Mouse (Mus musculus) liver, embryonic 14 days (tissue): ENCODE measurements around the gene Pramef20. TPM values are rescaled to one million over a fixed set of nuclear protein-coding genes. Genes with fewer than 3 reads are reported as not detected.

Experiments
- polyA plus RNA-seq: library from polyadenylated mRNA; depleted of rRNA; stranded (reverse); fragments of >200 nt; gene quantifications from 2 replicates; pipeline ENCODE4 v1.2.3, GENCODE M21; 2012; rRNA removed

Gene Pramef20
- not detected in 2 replicates for polyA plus RNA-seq

DNA sequence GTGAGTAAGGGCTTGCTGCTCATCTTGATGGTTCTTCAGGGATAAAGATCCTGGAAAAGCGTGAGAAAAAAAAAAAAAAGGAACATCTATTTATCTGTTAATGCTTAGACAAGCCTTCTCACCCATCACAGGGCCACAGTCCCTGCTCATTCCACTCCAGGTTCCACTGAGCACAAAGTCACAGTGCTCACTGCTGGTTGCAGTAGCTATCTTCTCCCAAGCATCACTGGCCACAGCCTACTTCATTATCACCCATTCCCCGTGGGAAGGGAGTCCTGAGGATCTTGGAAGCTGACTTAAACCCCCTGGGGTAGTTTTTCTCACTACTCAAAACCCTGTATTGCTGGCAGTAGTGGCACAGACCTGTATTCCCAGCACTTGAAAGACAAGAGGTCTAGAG is at the start of gene Pramef20:
Pramef20 (minus strand) TSS at position 23 of the 400 bp plus-strand sequence.

DNA sequence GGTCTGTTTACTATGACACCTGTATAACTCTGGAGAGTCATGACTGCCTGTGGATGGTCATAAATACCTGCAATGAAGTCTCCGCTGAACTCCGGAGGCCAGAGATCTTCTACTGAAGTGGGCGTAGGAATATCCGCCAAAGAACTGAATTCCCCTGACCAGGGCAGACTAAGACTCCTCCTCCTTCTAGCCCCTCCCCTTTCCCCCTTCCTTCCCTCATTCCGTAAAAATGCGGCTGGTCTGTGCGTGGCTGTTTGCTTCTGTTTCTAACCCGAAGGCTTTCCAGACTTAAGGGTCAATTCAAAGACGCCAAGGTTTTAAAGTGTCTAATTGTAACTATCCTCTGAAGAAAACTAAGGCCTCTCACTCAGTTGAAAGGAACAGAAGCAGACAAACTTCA is 30.6 kb upstream of the Pramef20 start, which contains the start of gene Pramef12:
Pramef12 (minus strand) TSS at position 175 of the 400 bp plus-strand sequence.

DNA sequence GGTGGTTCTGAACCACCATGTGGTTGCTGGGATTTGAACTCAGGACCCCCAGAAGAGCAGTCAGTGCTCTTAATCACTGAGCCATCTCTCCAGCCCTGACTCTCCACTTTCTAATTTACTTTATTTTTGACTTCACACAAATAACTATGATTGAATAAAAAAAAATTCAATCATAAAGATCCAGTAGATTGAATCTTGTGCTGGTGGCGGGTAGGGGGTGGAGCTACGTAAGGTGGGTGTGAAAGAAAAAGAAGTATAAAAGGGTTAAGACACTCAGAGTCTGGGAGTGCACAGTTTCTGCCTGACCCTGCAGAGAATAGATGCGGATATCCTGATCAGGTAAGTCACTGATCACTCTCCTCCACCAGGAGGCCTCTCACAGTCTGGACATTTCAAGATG is 20.1 kb downstream of the Pramef20 start, which contains the start of gene Gm13119:
Gm13119 (plus strand) TSS at position 301 of the 400 bp plus-strand sequence.

DNA sequence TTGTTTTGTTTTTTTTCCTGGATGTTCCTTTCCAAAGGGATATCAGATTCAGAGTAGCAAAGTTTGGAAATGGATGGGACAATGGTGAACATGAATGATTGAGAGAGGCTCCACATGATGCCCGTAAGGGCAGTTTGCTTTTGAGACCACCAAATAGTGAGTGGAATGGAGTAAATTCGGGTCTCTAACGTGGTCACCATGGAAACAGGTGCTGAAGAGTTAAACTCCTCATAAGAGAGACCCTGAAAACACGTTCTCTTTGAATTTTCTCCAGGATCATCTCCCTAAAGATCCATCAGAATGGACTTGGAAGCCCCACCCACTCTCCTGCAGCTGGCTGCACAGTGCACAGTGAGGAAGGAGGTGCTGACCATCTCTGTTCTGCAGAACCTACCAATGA is 47.8 kb downstream of the Pramef20 start, which contains the start of gene Gm13128:
Gm13128 (plus strand) TSS at position 301 of the 400 bp plus-strand sequence.

Other genes starting within 250 kb of the Pramef20 start
- not detected in 2 replicates for gene Oog3, start 215.3 kb downstream of the Pramef20 start, polyA plus RNA-seq
- not detected in 2 replicates for gene Oog2, start 187.2 kb downstream of the Pramef20 start, polyA plus RNA-seq
- gene C87977, start 164.6 kb downstream of the Pramef20 start, polyA plus RNA-seq, result not detected in 2 replicates
- gene Pramel5, start 97.4 kb downstream of the Pramef20 start, polyA plus RNA-seq, result not detected in 2 replicates
- gene Gm13128, start 47.7 kb downstream of the Pramef20 start, polyA plus RNA-seq, result not detected in 2 replicates
- gene Gm13119, start 20.0 kb downstream of the Pramef20 start, polyA plus RNA-seq, result not detected in 2 replicates
- gene Pramef12, start 30.5 kb upstream of the Pramef20 start, polyA plus RNA-seq, result 0.01 and 0.08 TPM in 2 replicates
- gene 1700012P22Rik, start 60.8 kb upstream of the Pramef20 start, polyA plus RNA-seq, result not detected in 2 replicates
- gene Gm9944, start 75.4 kb upstream of the Pramef20 start, polyA plus RNA-seq, result not detected in 2 replicates
- gene Aadacl3, start 85.8 kb upstream of the Pramef20 start, polyA plus RNA-seq, result not detected in 2 replicates
- not detected in 2 replicates for gene 9430007A20Rik, start 141.9 kb upstream of the Pramef20 start, polyA plus RNA-seq
- not detected in 2 replicates for gene Gm13124, start 187.2 kb upstream of the Pramef20 start, polyA plus RNA-seq
- gene Aadacl4, start 235.8 kb upstream of the Pramef20 start, polyA plus RNA-seq, result not detected in 2 replicates